Mouse (Mus musculus): ENCODE data around the gene Tas2r135. TPM values are rescaled to one million over a fixed set of nuclear protein-coding genes. Genes with fewer than 3 reads are reported as not detected.

The Tas2r135 gene
- polyA plus RNA-seq, 1 experiment from 2014 or later: not detected

- WGBS: 89% methylated on average over 4 of the region's 4 CpGs
- Histone ChIP-seq H3K4me3 (ENCODE audit: low read depth, low read length) (no peak overlapping the region), H3K36me3 (ENCODE audit: control insufficient read depth, insufficient read depth) (no peaks in the 10 kb centered on the region), H3K9me3 (ENCODE audit: control insufficient read depth) (no peaks in the 10 kb centered on the region), H3K27ac (ENCODE audit: low read depth, low read length) (no peak overlapping the region), H3K4me1 (replicated peaks; ENCODE audit: control insufficient read depth, insufficient read depth, low read length) (no peaks in the 10 kb centered on the region), H3K27me3 (replicated peaks; ENCODE audit: control insufficient read depth, insufficient read depth, low read length) (no peaks in the 10 kb centered on the region), H3K9ac (ENCODE audit: low read depth, low read length) (no peak overlapping the region), H3K4me2 (replicated peaks; ENCODE audit: low read depth) (no peak overlapping the region)
- no peak for TF ChIP-seq CTCF (IDR thresholded peaks at IDR 0.05; ENCODE audit: low read depth)
- ATAC-seq: no peak
Observed at GRCm38 (mm10) chr6:42385635-42386034, 19.6 kb upstream of the Tas2r135 start.

- H3K4me2 ChIP-seq (replicated peaks; ENCODE audit: low read depth): no peak overlapping the region
- WGBS: 25% methylated on average over 2 of the region's 2 CpGs
- H3K9ac ChIP-seq (ENCODE audit: low read depth, low read length): no peak overlapping the region
- no peak for TF ChIP-seq CTCF (IDR thresholded peaks at IDR 0.05; ENCODE audit: low read depth)
- no peak for ATAC-seq
- H3K4me3 ChIP-seq (ENCODE audit: low read depth, low read length): no peak overlapping the region
- no peaks in the 10 kb centered on the region for H3K9me3 ChIP-seq (ENCODE audit: control insufficient read depth)
- H3K27me3 ChIP-seq (replicated peaks; ENCODE audit: control insufficient read depth, insufficient read depth, low read length): no peaks in the 10 kb centered on the region
- no peak overlapping the region for H3K27ac ChIP-seq (ENCODE audit: low read depth, low read length)
- H3K36me3 ChIP-seq (ENCODE audit: control insufficient read depth, insufficient read depth): no peaks in the 10 kb centered on the region
- H3K4me1 ChIP-seq (replicated peaks; ENCODE audit: control insufficient read depth, insufficient read depth, low read length): no peaks in the 10 kb centered on the region
Observed at GRCm38 (mm10) chr6:42391796-42392330, 13.4 kb upstream of the Tas2r135 start.

GRCm38 (mm10) chr6:42395960-42396809 is 9.0 kb upstream of the Tas2r135 start:
- Histone ChIP-seq H3K4me3 (ENCODE audit: low read depth, low read length) (no peak overlapping the region), H3K27ac (ENCODE audit: low read depth, low read length) (no peak overlapping the region), H3K9ac (ENCODE audit: low read depth, low read length) (no peak overlapping the region), H3K4me1 (replicated peaks; ENCODE audit: control insufficient read depth, insufficient read depth, low read length) (no peaks in the 10 kb centered on the region), H3K36me3 (ENCODE audit: control insufficient read depth, insufficient read depth) (no peaks in the 10 kb centered on the region), H3K4me2 (replicated peaks; ENCODE audit: low read depth) (no peak overlapping the region), H3K9me3 (ENCODE audit: control insufficient read depth) (no peaks in the 10 kb centered on the region), H3K27me3 (replicated peaks; ENCODE audit: control insufficient read depth, insufficient read depth, low read length) (no peaks in the 10 kb centered on the region)
- WGBS: 51% methylated on average over 9 of the region's 9 CpGs
- no peak for TF ChIP-seq CTCF (IDR thresholded peaks at IDR 0.05; ENCODE audit: low read depth)
- ATAC-seq: peak; percentile 57; the same call in 1 of the 2 replicates

GRCm38 (mm10) chr6:42397041-42397657 is 8.1 kb upstream of the Tas2r135 start:
- TF ChIP-seq CTCF (IDR thresholded peaks at IDR 0.05; ENCODE audit: low read depth): no peak
- 66% methylated on average over 3 of the region's 3 CpGs for WGBS
- no peaks in the 10 kb centered on the region for H3K27me3 ChIP-seq (replicated peaks; ENCODE audit: control insufficient read depth, insufficient read depth, low read length)
- H3K27ac ChIP-seq (ENCODE audit: low read depth, low read length): no peak overlapping the region
- no peak overlapping the region for H3K9ac ChIP-seq (ENCODE audit: low read depth, low read length)
- H3K4me1 ChIP-seq (replicated peaks; ENCODE audit: control insufficient read depth, insufficient read depth, low read length): no peaks in the 10 kb centered on the region
- H3K9me3 ChIP-seq (ENCODE audit: control insufficient read depth): no peaks in the 10 kb centered on the region
- no peaks in the 10 kb centered on the region for H3K36me3 ChIP-seq (ENCODE audit: control insufficient read depth, insufficient read depth)
- H3K4me3 ChIP-seq (ENCODE audit: low read depth, low read length): no peak overlapping the region
- H3K4me2 ChIP-seq (replicated peaks; ENCODE audit: low read depth): no peak overlapping the region
- no peak for ATAC-seq

- Histone ChIP-seq H3K36me3 (ENCODE audit: control insufficient read depth, insufficient read depth) (no peaks in the 10 kb centered on the region), H3K27me3 (replicated peaks; ENCODE audit: control insufficient read depth, insufficient read depth, low read length) (no peaks in the 10 kb centered on the region), H3K4me3 (ENCODE audit: low read depth, low read length) (no peak overlapping the region), H3K9ac (ENCODE audit: low read depth, low read length) (no peak overlapping the region), H3K4me1 (replicated peaks; ENCODE audit: control insufficient read depth, insufficient read depth, low read length) (no peaks in the 10 kb centered on the region), H3K27ac (ENCODE audit: low read depth, low read length) (no peak overlapping the region), H3K4me2 (replicated peaks; ENCODE audit: low read depth) (no peak overlapping the region), H3K9me3 (ENCODE audit: control insufficient read depth) (no peaks in the 10 kb centered on the region)
- no peak for TF ChIP-seq CTCF (IDR thresholded peaks at IDR 0.05; ENCODE audit: low read depth)
- ATAC-seq: no peak
- 82% methylated on average over 3 of the region's 3 CpGs for WGBS
Observed at GRCm38 (mm10) chr6:42398285-42398684, 6.9 kb upstream of the Tas2r135 start.

- no peak for ATAC-seq
- 90% methylated on average over 1 of the region's 1 CpGs for WGBS
Observed at GRCm38 (mm10) chr6:42398998-42399397, 6.2 kb upstream of the Tas2r135 start.

More at GRCm38 (mm10) chr6:42398998-42399397, 6.2 kb upstream of the Tas2r135 start:
- TF ChIP-seq CTCF (IDR thresholded peaks at IDR 0.05; ENCODE audit: low read depth): no peak
- H3K9me3 ChIP-seq (ENCODE audit: control insufficient read depth): no peaks in the 10 kb centered on the region
- H3K27me3 ChIP-seq (replicated peaks; ENCODE audit: control insufficient read depth, insufficient read depth, low read length): no peaks in the 10 kb centered on the region
- H3K4me1 ChIP-seq (replicated peaks; ENCODE audit: control insufficient read depth, insufficient read depth, low read length): no peaks in the 10 kb centered on the region
- H3K9ac ChIP-seq (ENCODE audit: low read depth, low read length): no peak overlapping the region
- H3K4me2 ChIP-seq (replicated peaks; ENCODE audit: low read depth): no peak overlapping the region
- H3K4me3 ChIP-seq (ENCODE audit: low read depth, low read length): no peak overlapping the region
- H3K27ac ChIP-seq (ENCODE audit: low read depth, low read length): no peak overlapping the region
- H3K36me3 ChIP-seq (ENCODE audit: control insufficient read depth, insufficient read depth): no peaks in the 10 kb centered on the region
